Mouse (Mus musculus) frontal cortex, postnatal 10 days (tissue): ENCODE data around the gene Phox2b.

ENCODE experiments used
- DNase-seq, 2 experiments: peaks; one replicate each; pipeline ENCODE4 v3.0.0; 2022; ENCODE audit warnings: low spot score in 2 of 2, mixed read lengths in 1 of 2

Phox2b gene

GRCm38 (mm10) chr5:67098733-67099323, at the start of gene Phox2b:
Phox2b (minus strand) TSS chr5:67099301.
- peak in 1 of 2 experiments; percentile 18 for DNase-seq

- no peak for DNase-seq
Observed at GRCm38 (mm10) chr5:67142622-67143021, 43.5 kb upstream of the Phox2b start.

GRCm38 (mm10) chr5:67139052-67140015, 40.2 kb upstream of the Phox2b start:
- no peak for DNase-seq

- no peak for DNase-seq
Observed at GRCm38 (mm10) chr5:67138643-67139042, 39.5 kb upstream of the Phox2b start.

GRCm38 (mm10) chr5:67134698-67135097, 35.6 kb upstream of the Phox2b start:
- no peak for DNase-seq

- DNase-seq, result no peak
Observed at GRCm38 (mm10) chr5:67131671-67132070, 32.6 kb upstream of the Phox2b start.

GRCm38 (mm10) chr5:67106261-67106660, 7.2 kb upstream of the Phox2b start:
- DNase-seq, result no peak

GRCm38 (mm10) chr5:67103016-67103415, 3.9 kb upstream of the Phox2b start:
- no peak for DNase-seq

- DNase-seq, result peak in 1 of 2 experiments; percentile 13
Observed at GRCm38 (mm10) chr5:67101793-67102600, 2.9 kb upstream of the Phox2b start.

- no peak for DNase-seq
Observed at GRCm38 (mm10) chr5:67101395-67101760, 2.3 kb upstream of the Phox2b start.

GRCm38 (mm10) chr5:67100564-67101394, 1.7 kb upstream of the Phox2b start:
- DNase-seq, result no peak

- DNase-seq, result peak in 1 of 2 experiments; percentile 13
Observed at GRCm38 (mm10) chr5:67099393-67100271, 531 bp upstream of the Phox2b start.

GRCm38 (mm10) chr5:67098051-67098732, 909 bp downstream of the Phox2b start:
- DNase-seq, result no peak

GRCm38 (mm10) chr5:67097106-67098050, 1.7 kb downstream of the Phox2b start:
- peak in 1 of 2 experiments; percentile 9 for DNase-seq

GRCm38 (mm10) chr5:67096378-67096771, 2.7 kb downstream of the Phox2b start:
- DNase-seq, result no peak

- DNase-seq, result peak in 1 of 2 experiments; percentile 8
Observed at GRCm38 (mm10) chr5:67095651-67096377, 3.3 kb downstream of the Phox2b start.

- DNase-seq, result no peak
Observed at GRCm38 (mm10) chr5:67095153-67095552, 3.9 kb downstream of the Phox2b start.

GRCm38 (mm10) chr5:67093991-67094390, 5.1 kb downstream of the Phox2b start:
- no peak for DNase-seq
